Mouse (Mus musculus) adrenal gland, postnatal 14 days (tissue): Measurements from ENCODE around the gene Ikzf2. TPM values are rescaled to one million over a fixed set of nuclear protein-coding genes. Genes with fewer than 3 reads are reported as not detected.

Experiments used
- DNase-seq: peaks from one replicate; pipeline ENCODE4 v3.0.0; 2021; ENCODE audit warnings: mixed read lengths
- total RNA-seq: library from RNA; stranded (reverse); gene quantifications from 2 replicates; pipeline ENCODE4 v1.2.3, GENCODE M21; 2021

The Ikzf2 gene
- total RNA-seq, 1 experiment from 2014 or later: 9.2 TPM

GRCm38 (mm10) chr1:69591328-69591801 is 95.7 kb downstream of the Ikzf2 start:
- peak; percentile 40 for DNase-seq

- DNase-seq: peak; percentile 63
Observed at GRCm38 (mm10) chr1:69585546-69585945, 101.5 kb downstream of the Ikzf2 start.

GRCm38 (mm10) chr1:69583932-69584659 is 102.9 kb downstream of the Ikzf2 start:
- DNase-seq: no peak

- no peak for DNase-seq
Observed at GRCm38 (mm10) chr1:69578917-69579316, 108.1 kb downstream of the Ikzf2 start.

GRCm38 (mm10) chr1:69559443-69560090 is 127.5 kb downstream of the Ikzf2 start:
- DNase-seq: no peak

GRCm38 (mm10) chr1:69555636-69556151 is 131.4 kb downstream of the Ikzf2 start:
- DNase-seq: no peak

GRCm38 (mm10) chr1:69549987-69550386 is 137.1 kb downstream of the Ikzf2 start:
- no peak for DNase-seq

GRCm38 (mm10) chr1:69545885-69546253 is 141.2 kb downstream of the Ikzf2 start:
- DNase-seq: no peak

- no peak for DNase-seq
Observed at GRCm38 (mm10) chr1:69545217-69545884, 141.7 kb downstream of the Ikzf2 start.

GRCm38 (mm10) chr1:69543774-69544597 is 143.1 kb downstream of the Ikzf2 start:
- DNase-seq: no peak

- DNase-seq: no peak
Observed at GRCm38 (mm10) chr1:69542546-69542945, 144.5 kb downstream of the Ikzf2 start.

GRCm38 (mm10) chr1:69538663-69539062 is 148.4 kb downstream of the Ikzf2 start:
- DNase-seq: no peak

GRCm38 (mm10) chr1:69537619-69538018 is 149.4 kb downstream of the Ikzf2 start:
- no peak for DNase-seq

- no peak for DNase-seq
Observed at GRCm38 (mm10) chr1:69535507-69535906, 151.5 kb downstream of the Ikzf2 start.

- no peak for DNase-seq
Observed at GRCm38 (mm10) chr1:69533048-69533447, 154.0 kb downstream of the Ikzf2 start.

GRCm38 (mm10) chr1:69528696-69529095 is 158.3 kb downstream of the Ikzf2 start:
- no peak for DNase-seq

- no peak for DNase-seq
Observed at GRCm38 (mm10) chr1:69521656-69522055, 165.4 kb downstream of the Ikzf2 start.

- DNase-seq: no peak
Observed at GRCm38 (mm10) chr1:69519356-69519755, 167.7 kb downstream of the Ikzf2 start.

GRCm38 (mm10) chr1:69518012-69518411 is 169.0 kb downstream of the Ikzf2 start:
- no peak for DNase-seq

- no peak for DNase-seq
Observed at GRCm38 (mm10) chr1:69516144-69516543, 170.9 kb downstream of the Ikzf2 start.

- peak; percentile 21 for DNase-seq
Observed at GRCm38 (mm10) chr1:69513595-69514250, 173.3 kb downstream of the Ikzf2 start.
